Mouse (Mus musculus): Measurements from ENCODE around the gene Dab1.

DNA sequence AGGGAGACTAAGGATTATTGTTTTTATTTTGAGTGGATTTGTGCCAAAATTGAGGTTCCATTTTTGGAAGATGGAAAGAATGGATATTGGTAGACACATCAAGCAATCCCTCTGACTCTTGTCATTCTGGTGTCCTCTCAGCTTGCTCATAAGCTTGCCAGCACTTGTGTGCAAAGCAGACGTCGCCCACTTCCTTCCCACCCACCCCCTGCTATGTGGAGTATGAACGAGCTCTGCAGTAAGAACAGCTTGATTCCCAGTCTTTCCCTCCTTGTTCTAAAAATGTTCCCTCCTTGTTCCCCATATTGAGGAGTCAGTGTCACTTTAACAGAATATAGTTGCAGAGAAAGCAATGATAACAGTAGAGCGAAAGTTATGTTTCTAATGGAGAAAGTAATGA, 11.0 kb downstream of the Dab1 start:
- TF ChIP-seq CTCF (IDR thresholded peaks at IDR 0.05; ENCODE audit: low read depth) (no peak), EP300 (IDR thresholded peaks at IDR 0.05; ENCODE audit: low read depth) (no peak)
